Mouse (Mus musculus) CD4-positive, CD25-positive, alpha-beta regulatory T cell, adult 4 months (primary cell): Measurements from ENCODE around the gene Trak1. TPM values are rescaled to one million over a fixed set of nuclear protein-coding genes. Genes with fewer than 3 reads are reported as not detected.

Experiments used
- ATAC-seq: one replicate; pipeline ENCODE4 v1.8.0; 2017
- polyA plus RNA-seq, 2 experiments: library from polyadenylated mRNA; unstranded; fragments of 100-300 nt; shearing (Covaris generic); gene quantifications; one replicate each; pipeline ENCODE4 v1.2.1; 2017

Trak1 gene
- polyA plus RNA-seq, 2 experiments from 2014 or later: 8.9 to 10.7 TPM

GRCm38 (mm10) chr9:121348476-121348875 lies 51.2 kb downstream of the Trak1 start:
- ATAC-seq: no peak

GRCm38 (mm10) chr9:121349111-121349510 lies 51.8 kb downstream of the Trak1 start:
- ATAC-seq: no peak

DNA sequence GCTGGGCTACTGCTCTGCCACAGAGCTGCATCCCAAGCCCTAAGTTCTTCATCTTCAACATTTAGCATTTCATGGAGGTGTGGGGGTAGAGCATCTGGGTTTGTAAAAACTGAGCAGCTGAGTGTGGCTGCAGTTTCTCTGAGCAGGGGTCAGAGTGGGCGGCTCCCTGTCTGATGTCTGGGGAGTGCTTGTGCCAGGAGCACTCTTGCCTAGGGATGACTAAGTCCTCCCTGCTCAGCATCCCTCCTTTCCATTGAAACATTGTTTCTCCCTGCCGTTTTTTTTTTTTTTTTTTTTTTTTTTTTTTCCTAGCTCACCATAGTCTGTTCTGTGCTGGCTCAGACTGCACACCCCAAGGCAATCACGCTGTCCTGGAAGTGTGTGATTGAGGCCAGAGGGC lies 53.3 kb downstream of the Trak1 start:
- no peak for ATAC-seq

GRCm38 (mm10) chr9:121351388-121352078 lies 54.2 kb downstream of the Trak1 start:
- ATAC-seq: no peak

DNA sequence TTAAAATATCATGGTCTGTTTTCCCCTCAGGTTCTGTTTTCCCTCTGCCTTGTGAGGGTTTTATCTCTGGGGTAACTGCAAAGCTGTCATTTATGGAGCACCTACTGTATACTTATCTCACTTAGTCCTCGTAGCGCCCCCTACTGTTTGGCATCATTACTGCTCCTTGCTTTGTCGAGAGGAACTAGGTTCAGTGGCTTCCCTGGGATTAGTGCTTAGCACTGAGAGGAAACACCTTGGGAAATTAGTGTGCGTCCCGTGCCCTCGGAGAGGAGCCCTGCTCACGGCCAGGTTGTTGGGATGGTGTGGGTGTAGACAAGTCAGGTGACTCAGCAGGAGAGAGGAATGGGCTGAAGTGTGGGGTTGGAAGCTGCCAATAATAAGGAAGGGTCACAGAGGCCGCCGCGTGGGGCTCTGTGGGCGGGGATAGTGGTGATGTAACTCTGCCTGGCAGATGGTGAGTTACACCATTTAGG lies 54.9 kb downstream of the Trak1 start:
- peak; percentile 64 for ATAC-seq

- no peak for ATAC-seq
Observed at GRCm38 (mm10) chr9:121352726-121353125, 55.4 kb downstream of the Trak1 start.

DNA sequence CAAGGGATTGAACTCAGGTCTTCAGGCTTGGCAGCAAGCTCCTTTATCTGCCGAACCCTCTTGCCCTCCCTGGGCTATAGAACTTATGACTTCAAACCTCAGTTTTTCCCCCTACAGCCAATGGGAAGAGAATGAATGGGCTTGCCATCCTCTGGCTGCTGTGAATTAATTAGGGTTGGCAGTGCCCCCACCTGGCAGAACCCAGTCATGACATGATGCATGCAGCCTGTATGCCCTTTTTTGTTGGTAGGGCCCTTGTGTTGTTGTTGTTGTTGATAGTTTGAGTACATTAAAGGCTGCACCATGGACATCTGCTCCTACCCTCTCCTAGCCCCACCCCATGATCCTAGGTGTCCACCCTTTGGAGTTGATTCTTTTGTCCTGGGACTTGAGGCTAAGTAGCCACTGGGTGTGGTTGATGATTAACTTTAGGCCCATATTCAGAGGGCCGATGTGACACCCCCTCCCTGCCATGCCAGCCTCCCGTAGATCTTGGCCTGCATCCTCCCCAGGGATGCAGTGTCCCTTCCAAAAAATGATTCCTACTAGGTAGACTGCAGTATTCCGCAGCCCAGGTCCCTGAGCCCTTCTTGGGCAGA lies 57.6 kb downstream of the Trak1 start:
- peak; percentile 67 for ATAC-seq

DNA sequence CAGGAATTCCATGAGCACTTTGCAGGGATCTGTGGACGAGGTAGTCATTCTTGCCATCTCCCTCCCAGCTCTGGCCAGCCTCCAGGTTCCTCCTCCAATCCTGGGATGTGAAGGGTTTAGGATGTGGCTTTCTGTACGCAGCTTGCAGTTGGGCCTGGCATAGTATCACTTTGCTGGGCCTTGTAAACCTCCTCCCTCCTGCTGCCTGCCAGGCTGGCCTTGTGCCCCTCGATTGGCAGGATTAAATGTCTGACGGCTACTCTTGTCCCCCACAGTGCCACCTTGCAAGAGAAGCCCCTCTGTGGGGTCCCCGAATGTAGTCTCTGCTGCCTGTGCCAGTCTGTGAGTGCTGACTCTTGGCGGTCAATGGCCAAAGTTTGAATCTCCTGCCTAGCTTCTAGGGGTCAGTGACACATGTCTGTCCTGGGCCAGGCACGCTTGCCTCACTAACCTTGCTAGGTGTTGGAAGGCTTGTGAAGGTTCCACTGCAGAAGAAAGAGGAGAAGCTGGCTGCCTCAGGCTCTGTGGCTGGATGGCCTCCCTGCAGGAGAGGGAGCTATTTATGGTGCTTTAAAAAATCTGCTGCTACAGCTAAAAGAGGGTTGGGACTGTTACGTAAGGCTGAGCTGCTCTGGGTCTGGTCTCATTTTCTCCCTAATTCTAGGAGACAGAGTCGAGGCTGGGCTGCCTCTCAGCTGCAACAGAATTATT lies 58.3 kb downstream of the Trak1 start:
- ATAC-seq: no peak

DNA sequence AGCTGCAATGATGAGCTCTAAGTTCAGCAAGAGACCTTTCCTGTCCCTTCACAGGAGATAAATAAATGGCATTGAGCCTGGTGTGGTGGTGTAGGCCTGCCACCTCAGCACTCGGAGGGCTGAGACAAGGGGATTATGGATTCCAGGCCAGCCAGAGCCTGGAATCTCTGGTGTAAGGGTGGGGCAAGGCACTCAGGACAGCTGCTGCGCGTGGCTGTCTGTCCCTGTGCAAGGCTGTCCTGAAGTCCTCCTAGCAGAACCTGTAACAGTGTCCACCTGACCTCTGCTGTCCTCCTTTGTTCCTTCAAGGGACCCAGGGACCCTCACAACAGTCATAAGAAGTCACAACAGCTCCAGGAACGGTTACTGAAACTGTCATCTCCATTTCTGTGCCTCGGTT lies 59.8 kb downstream of the Trak1 start:
- ATAC-seq: no peak

DNA sequence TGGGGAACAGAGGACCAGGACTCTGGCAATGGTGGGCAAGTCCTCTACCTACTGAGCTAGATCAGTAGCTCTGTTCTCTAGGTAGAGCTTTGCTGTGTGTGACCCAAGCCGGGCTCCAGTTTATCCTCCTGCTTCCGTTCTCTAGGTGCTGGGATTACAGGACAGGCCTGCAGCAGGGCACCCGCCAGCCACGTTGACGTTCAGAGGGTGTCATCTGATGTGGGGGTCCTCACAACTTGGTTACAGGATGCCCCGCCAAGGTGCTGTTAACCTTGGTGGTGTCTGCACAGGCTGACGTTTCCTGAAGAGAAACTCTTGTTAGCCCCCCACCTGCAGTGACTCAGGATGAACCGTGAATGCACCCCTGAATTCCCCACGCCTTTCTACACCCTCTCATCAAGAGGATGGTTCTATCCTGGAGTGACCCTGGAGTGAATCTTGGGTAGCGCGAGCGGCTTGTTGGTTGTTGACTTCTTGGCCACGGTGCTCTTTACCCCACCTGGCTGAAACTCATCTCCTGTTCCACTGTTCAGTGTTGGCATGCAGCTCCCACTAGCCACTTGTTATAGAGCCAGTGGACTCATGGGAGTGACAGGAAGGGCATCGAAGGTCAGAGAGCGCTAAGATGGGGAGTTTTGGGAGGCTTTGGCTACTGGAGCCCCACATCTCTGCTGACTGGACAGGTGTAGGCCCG lies 60.4 kb downstream of the Trak1 start:
- ATAC-seq: no peak

DNA sequence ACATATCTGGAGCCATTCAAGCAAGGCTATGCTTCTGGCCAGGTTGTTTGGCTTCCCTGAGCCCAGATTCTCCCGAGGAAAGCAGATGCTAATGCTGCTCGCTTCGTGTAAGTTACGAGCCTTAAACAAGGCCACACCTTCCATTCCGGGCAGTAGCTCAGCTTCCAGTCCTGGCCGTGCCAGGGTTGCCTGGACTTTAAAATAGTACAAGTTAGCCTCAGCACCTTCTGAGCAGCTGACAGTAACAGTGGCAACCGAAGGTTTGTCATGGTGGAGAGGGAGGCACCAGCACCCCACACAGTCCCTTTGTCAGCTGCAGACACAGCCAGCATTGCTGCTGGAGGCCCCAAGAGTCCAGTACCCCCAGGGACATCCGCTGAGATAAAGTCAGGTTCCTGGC lies 61.1 kb downstream of the Trak1 start:
- no peak for ATAC-seq

DNA sequence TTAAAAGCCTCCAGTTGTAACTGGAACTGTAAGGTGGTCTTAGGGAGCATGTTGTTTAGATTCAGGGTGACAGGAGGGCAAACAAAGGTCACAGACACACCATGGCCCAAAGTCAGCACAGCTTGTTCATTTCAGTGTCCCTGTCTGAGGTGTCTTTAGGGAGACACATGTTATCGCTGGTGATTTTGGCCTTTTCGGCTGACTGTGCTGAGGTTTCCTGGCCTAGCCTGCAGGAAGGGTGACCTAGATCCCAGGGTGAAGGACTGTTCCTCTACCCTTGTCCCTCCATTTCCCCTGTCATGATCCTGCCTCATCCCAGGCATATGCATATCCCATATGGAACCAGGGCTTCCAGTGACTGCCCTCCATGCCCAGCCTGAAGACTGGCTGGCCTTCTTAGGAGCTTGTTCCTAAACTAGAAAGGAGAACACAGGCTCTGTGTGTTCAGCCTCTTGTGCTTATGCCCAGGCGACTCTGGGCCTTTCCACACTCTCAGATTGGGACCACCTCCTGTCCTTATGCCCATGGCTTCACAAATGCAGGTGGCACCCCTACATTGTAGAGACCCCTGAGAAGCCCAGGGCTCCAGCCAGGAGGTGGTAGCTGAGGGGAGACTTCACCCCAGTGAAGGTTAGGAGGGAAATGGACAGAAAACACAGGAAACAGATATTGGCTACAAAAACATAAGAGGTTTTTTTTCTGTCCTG lies 62.1 kb downstream of the Trak1 start:
- ATAC-seq: no peak

DNA sequence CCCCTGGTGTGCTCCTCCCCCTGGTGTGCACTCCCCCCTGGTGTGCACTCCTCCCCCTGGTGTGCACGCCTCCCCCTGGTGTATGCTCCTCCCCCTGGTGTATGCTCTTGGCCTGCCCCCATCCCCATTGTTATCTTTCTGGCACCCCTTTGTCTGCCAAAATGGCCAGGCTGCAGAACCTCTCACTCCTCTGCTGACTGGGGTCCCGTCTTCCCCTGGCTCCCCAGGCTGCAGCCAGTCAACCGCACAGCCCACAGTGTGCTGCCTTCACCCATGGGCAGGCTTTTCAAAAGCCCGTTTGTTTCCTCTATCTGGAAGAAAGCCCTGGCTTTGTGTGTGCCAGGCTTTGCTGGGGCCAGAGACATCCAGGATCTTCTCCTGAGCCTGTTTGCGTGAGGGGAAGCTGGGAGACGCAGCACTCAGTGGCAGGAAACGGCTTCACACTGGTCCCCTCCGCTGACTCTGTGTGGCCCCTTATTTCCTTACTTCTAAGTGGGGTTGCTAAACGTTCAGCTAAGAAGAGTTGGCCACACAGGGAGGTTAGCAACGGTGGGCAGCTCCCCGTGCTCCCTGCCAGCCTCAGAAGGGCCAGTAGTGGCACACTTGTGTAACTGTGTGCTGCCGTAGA lies 63.1 kb downstream of the Trak1 start:
- peak; percentile 50 for ATAC-seq

- ATAC-seq: peak; percentile 90
Observed at GRCm38 (mm10) chr9:121361010-121361409, 63.7 kb downstream of the Trak1 start.

DNA sequence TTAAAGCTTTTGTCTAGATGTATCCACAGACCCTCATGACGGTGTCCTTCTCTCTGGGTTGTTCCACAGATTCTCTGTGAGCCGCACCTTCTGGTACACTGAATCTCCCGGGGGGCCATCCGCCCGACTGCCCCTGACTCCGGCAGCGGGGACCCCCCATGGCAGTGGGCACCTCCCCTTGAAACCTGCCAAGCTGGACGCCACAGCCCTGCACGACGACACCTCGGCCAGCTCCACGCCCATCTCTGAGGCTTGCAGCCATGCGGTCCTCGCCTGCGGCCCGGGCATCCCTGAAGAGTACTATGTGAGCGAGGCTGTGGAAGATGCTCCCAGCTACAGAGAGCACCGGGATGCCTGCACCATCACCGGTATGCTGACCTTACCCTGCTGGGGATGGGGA lies 66.6 kb downstream of the Trak1 start:
- ATAC-seq: no peak

- ATAC-seq: no peak
Observed at GRCm38 (mm10) chr9:121366135-121366863, 69.0 kb downstream of the Trak1 start.

GRCm38 (mm10) chr9:121366864-121367245 lies 69.6 kb downstream of the Trak1 start:
- no peak for ATAC-seq

DNA sequence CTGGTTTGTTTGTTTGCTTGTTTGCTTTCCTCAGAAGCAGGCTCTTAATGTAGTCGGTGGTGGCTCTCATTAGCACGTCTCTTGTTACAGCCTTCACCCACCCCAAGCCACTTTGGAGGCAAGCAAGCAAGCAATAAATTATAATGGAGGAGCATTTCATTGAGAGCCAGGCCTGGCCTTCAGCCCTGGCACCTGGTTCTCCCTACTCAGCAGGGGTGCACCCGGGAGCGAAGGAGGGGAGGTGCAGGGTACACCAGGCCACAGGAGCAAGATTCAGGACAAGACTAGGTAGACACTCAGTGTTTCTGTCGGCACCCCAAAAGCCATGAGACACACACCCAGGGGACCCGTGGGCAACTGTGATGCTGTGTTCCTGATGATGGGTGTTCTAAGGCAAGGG lies 72.3 kb downstream of the Trak1 start:
- no peak for ATAC-seq

GRCm38 (mm10) chr9:121371346-121371891 lies 74.1 kb downstream of the Trak1 start:
- ATAC-seq: peak; percentile 52

GRCm38 (mm10) chr9:121371946-121372646 lies 74.8 kb downstream of the Trak1 start:
- ATAC-seq: peak; percentile 42
